Mouse (Mus musculus) neural tube, embryonic 14.5 days (tissue): ENCODE data around the gene Emilin3. TPM values are rescaled to one million over a fixed set of nuclear protein-coding genes. Genes with fewer than 3 reads are reported as not detected.
"Not testable (repeated sequence)": the region's sequence is repeated elsewhere in the genome, so short reads cannot be mapped to it uniquely, and the experiment has no call there.

Experiments
- ATAC-seq: fragments of 200-750 bp; cut with Nextera tagmentation; 2 replicates; pipeline ENCODE4 v1.8.0; 2017; ENCODE audit warnings: low read depth, mild to moderate bottlenecking, moderate TSS enrichment, moderate library complexity
- H3K27ac ChIP-seq: fragments of 300-500 bp; sonication (generic); 2 replicates; pipeline ENCODE4 v1.5.1; 2014; ENCODE audit warnings: low read depth, mild to moderate bottlenecking, control low read depth, low read length, moderate library complexity, mixed read lengths
- H3K27me3 ChIP-seq: fragments of 300-500 bp; sonication (generic); 2 replicates; pipeline ENCODE4 v1.6.1; 2014; ENCODE audit warnings: low read length; ENCODE audit not compliant: control insufficient read depth, insufficient read depth
- H3K36me3 ChIP-seq: fragments of 300-500 bp; sonication (generic); 2 replicates; pipeline ENCODE4 v1.6.1; 2014; ENCODE audit warnings: low read length, mixed read lengths; ENCODE audit not compliant: control insufficient read depth, insufficient read depth
- H3K4me1 ChIP-seq: fragments of 300-500 bp; sonication (generic); 2 replicates; pipeline ENCODE4 v1.6.1; 2014; ENCODE audit warnings: low read length; ENCODE audit not compliant: control insufficient read depth, insufficient read depth
- H3K4me2 ChIP-seq: fragments of 300-500 bp; sonication (generic); 2 replicates; pipeline ENCODE4 v1.6.1; 2014; ENCODE audit warnings: mild to moderate bottlenecking, low read depth, low read length, control low read depth
- H3K4me3 ChIP-seq: fragments of 300-500 bp; sonication (generic); 2 replicates; pipeline ENCODE4 v1.5.1; 2014; ENCODE audit warnings: low read depth, low read length, control low read depth, mixed read lengths
- H3K9ac ChIP-seq: fragments of 300-500 bp; sonication (generic); replicated peaks from 2 replicates; pipeline ENCODE4 v1.6.1; 2014; ENCODE audit warnings: low read depth, mild to moderate bottlenecking, control low read depth, low read length, mixed read lengths
- H3K9me3 ChIP-seq: fragments of 300-500 bp; sonication (generic); 2 replicates; pipeline ENCODE4 v1.6.1; 2016; ENCODE audit warnings: low read length; ENCODE audit not compliant: control insufficient read depth
- WGBS: fragments of 180-500 bp; shearing (Covaris S2); extraction: QIAGEN DNeasy Blood & Tissue Kit; methylation state at CpG from one replicate; pipeline ENCODE4 v1.1.7; 2014; 5-methylcytosine and 5-hydroxymethylcytosine counted together
- polyA plus RNA-seq: library from polyadenylated mRNA; unstranded; fragments of >200 nt; fragmentation: Nextera tagmentation; extraction: Ambion mirVana; gene quantifications from 2 replicates; pipeline ENCODE4 v1.2.1, GENCODE M21; 2014

Gene Emilin3
- polyA plus RNA-seq, result 0.11 and 0.45 TPM in 2 replicates

- peak; percentile 35; the same call in 1 of the 2 replicates for ATAC-seq
- H3K4me3 ChIP-seq, result peak within 1 kb of the TSS; percentile 37
- no peak within 1 kb of the TSS for H3K27ac ChIP-seq
- H3K9ac ChIP-seq, result peak within 1 kb of the TSS; percentile 48
- 1% methylated on average over 33 of the region's 46 CpGs for WGBS
- H3K9me3 ChIP-seq, result no peaks in the 10 kb centered on the region
- peaks cover 5% of the 10 kb centered on the region; the same call in 1 of the 2 replicates for H3K4me1 ChIP-seq
- H3K4me2 ChIP-seq, result peak within 1 kb of the TSS; percentile 79
- H3K27me3 ChIP-seq, result peaks cover 25% of the 10 kb centered on the region
- no peaks in the 10 kb centered on the region for H3K36me3 ChIP-seq
Observed at GRCm38 (mm10) chr2:160912231-160912671, at the start of gene Emilin3. TSS of gene Emilin3 (minus strand) at chr2:160912328.

GRCm38 (mm10) chr2:160960956-160961646 is 49.0 kb upstream of the Emilin3 start:
- Histone ChIP-seq H3K9ac (no peak overlapping the region), H3K36me3 (peaks cover 48% of the 10 kb centered on the region), H3K27me3 (no peaks in the 10 kb centered on the region), H3K4me3 (no peak overlapping the region), H3K9me3 (no peaks in the 10 kb centered on the region), H3K27ac (no peak overlapping the region), H3K4me2 (no peak overlapping the region), H3K4me1 (no peaks in the 10 kb centered on the region)
- 96% methylated on average over 6 of the region's 6 CpGs for WGBS
- no peak for ATAC-seq

- 97% methylated on average over 5 of the region's 5 CpGs for WGBS
- ATAC-seq, result no peak
- Histone ChIP-seq H3K9me3 (no peaks in the 10 kb centered on the region), H3K4me2 (no peak overlapping the region), H3K36me3 (peaks cover 50% of the 10 kb centered on the region), H3K27me3 (no peaks in the 10 kb centered on the region), H3K27ac (no peak overlapping the region), H3K9ac (no peak overlapping the region), H3K4me1 (no peaks in the 10 kb centered on the region), H3K4me3 (no peak overlapping the region)
Observed at GRCm38 (mm10) chr2:160959901-160960300, 47.8 kb upstream of the Emilin3 start.

- H3K4me2 ChIP-seq, result no peak overlapping the region
- no peak for ATAC-seq
- H3K9ac ChIP-seq, result no peak overlapping the region
- H3K27me3 ChIP-seq, result no peaks in the 10 kb centered on the region
- no peak overlapping the region for H3K27ac ChIP-seq
- H3K4me1 ChIP-seq, result no peaks in the 10 kb centered on the region
- WGBS, result 91% methylated on average over 5 of the region's 5 CpGs
- H3K36me3 ChIP-seq, result peaks cover 54% of the 10 kb centered on the region
- H3K4me3 ChIP-seq, result no peak overlapping the region
- H3K9me3 ChIP-seq, result no peaks in the 10 kb centered on the region
Observed at GRCm38 (mm10) chr2:160958737-160959136, 46.6 kb upstream of the Emilin3 start.

GRCm38 (mm10) chr2:160957801-160958200 is 45.7 kb upstream of the Emilin3 start:
- not testable (repeated sequence) for H3K4me3 ChIP-seq, ATAC-seq, H3K9me3 ChIP-seq, H3K4me2 ChIP-seq, H3K9ac ChIP-seq, H3K4me1 ChIP-seq, H3K27me3 ChIP-seq, H3K27ac ChIP-seq
- peaks cover 54% of the 10 kb centered on the region for H3K36me3 ChIP-seq

- not testable (repeated sequence) for H3K27me3 ChIP-seq, H3K27ac ChIP-seq, H3K4me1 ChIP-seq, H3K9ac ChIP-seq, H3K9me3 ChIP-seq, H3K4me3 ChIP-seq, ATAC-seq, H3K4me2 ChIP-seq
- peaks cover 54% of the 10 kb centered on the region for H3K36me3 ChIP-seq
Observed at GRCm38 (mm10) chr2:160957307-160957706, 45.2 kb upstream of the Emilin3 start.

- H3K4me2 ChIP-seq, result no peak overlapping the region
- no peaks in the 10 kb centered on the region for H3K9me3 ChIP-seq
- WGBS, result 83% methylated on average over 7 of the region's 7 CpGs
- no peaks in the 10 kb centered on the region for H3K27me3 ChIP-seq
- H3K4me3 ChIP-seq, result no peak overlapping the region
- H3K27ac ChIP-seq, result no peak overlapping the region
- peaks cover 47% of the 10 kb centered on the region for H3K36me3 ChIP-seq
- H3K4me1 ChIP-seq, result no peaks in the 10 kb centered on the region
- no peak overlapping the region for H3K9ac ChIP-seq
- no peak for ATAC-seq
Observed at GRCm38 (mm10) chr2:160955331-160955730, 43.2 kb upstream of the Emilin3 start.

- no peak overlapping the region for H3K9ac ChIP-seq
- no peak for ATAC-seq
- no peak overlapping the region for H3K4me3 ChIP-seq
- no peaks in the 10 kb centered on the region for H3K4me1 ChIP-seq
- H3K36me3 ChIP-seq, result peaks cover 50% of the 10 kb centered on the region
- 87% methylated on average over 3 of the region's 3 CpGs for WGBS
- H3K9me3 ChIP-seq, result no peaks in the 10 kb centered on the region
- no peak overlapping the region for H3K4me2 ChIP-seq
- H3K27ac ChIP-seq, result no peak overlapping the region
- no peaks in the 10 kb centered on the region for H3K27me3 ChIP-seq
Observed at GRCm38 (mm10) chr2:160954541-160954940, 42.4 kb upstream of the Emilin3 start.

- peak; percentile 41; the same call in 1 of the 2 replicates for ATAC-seq
- no peak overlapping the region for H3K27ac ChIP-seq
Observed at GRCm38 (mm10) chr2:160953131-160953873, 41.2 kb upstream of the Emilin3 start.

More at GRCm38 (mm10) chr2:160953131-160953873, 41.2 kb upstream of the Emilin3 start:
- Histone ChIP-seq H3K9me3 (no peaks in the 10 kb centered on the region), H3K4me3 (no peak overlapping the region), H3K4me1 (no peaks in the 10 kb centered on the region), H3K9ac (no peak overlapping the region), H3K36me3 (peaks cover 58% of the 10 kb centered on the region), H3K27me3 (no peaks in the 10 kb centered on the region), H3K4me2 (no peak overlapping the region)
- WGBS, result 78% methylated on average over 7 of the region's 7 CpGs
